Mouse (Mus musculus) hindbrain, embryonic 12.5 days (tissue): ENCODE measurements around the gene Ptprr. TPM values are rescaled to one million over a fixed set of nuclear protein-coding genes. Genes with fewer than 3 reads are reported as not detected.

ENCODE experiments used
- ATAC-seq: fragments of 200-750 bp; cut with Nextera tagmentation; 2 replicates; pipeline ENCODE4 v1.8.0; 2017; ENCODE audit warnings: moderate TSS enrichment; ENCODE audit not compliant: low FRiP score
- H3K27ac ChIP-seq: fragments of 300-500 bp; sonication (generic); 2 replicates; pipeline ENCODE4 v1.5.1; 2016; ENCODE audit warnings: mild to moderate bottlenecking
- H3K27me3 ChIP-seq: fragments of 300-500 bp; sonication (generic); 2 replicates; pipeline ENCODE4 v1.6.1; 2016; ENCODE audit warnings: mild to moderate bottlenecking
- H3K36me3 ChIP-seq: fragments of 300-500 bp; sonication (generic); 2 replicates; pipeline ENCODE4 v1.6.1; 2016; ENCODE audit warnings: mild to moderate bottlenecking
- H3K4me1 ChIP-seq: fragments of 300-500 bp; sonication (generic); 2 replicates; pipeline ENCODE4 v1.6.1; 2016
- H3K4me2 ChIP-seq: fragments of 300-500 bp; sonication (generic); replicated peaks from 2 replicates; pipeline ENCODE4 v1.6.1; 2016; ENCODE audit warnings: mild to moderate bottlenecking
- H3K4me3 ChIP-seq: fragments of 300-500 bp; sonication (generic); 2 replicates; pipeline ENCODE4 v1.5.1; 2016; ENCODE audit warnings: mild to moderate bottlenecking
- H3K9ac ChIP-seq: fragments of 300-500 bp; sonication (generic); 2 replicates; pipeline ENCODE4 v1.6.1; 2016; ENCODE audit warnings: mild to moderate bottlenecking, moderate library complexity
- H3K9me3 ChIP-seq: fragments of 300-500 bp; sonication (generic); replicated peaks from 2 replicates; pipeline ENCODE4 v1.6.1; 2016; ENCODE audit warnings: mild to moderate bottlenecking
- WGBS: fragments of 180-500 bp; shearing (Covaris S2); methylation state at CpG from one replicate; pipeline ENCODE4 v1.1.7; 2016; 5-methylcytosine and 5-hydroxymethylcytosine counted together
- polyA plus RNA-seq: library from polyadenylated mRNA; unstranded; fragments of >200 nt; fragmentation: Nextera tagmentation; extraction: Ambion mirVana; gene quantifications from 2 replicates; pipeline ENCODE4 v1.2.1, GENCODE M21; 2016

Ptprr gene
- polyA plus RNA-seq, 1 experiment from 2014 or later, result 4.6 TPM

DNA sequence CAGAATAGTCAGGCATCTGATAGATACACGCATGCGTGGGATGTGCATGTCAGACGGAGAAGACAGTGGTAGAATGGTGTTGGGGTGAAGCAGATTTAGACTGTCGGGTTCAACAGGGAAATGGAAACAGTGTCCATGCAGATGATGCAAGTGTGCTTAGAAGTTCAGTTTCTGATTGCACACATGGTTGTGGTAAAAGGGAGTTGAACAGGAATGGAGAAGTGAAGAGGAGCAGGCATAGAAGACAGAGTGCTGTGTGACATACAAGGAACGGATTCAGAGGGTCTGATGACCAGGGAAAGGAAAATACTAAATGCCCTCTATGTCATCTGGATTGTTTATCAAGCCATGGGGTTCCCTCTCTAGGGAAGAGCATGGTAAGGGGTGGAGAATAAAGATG, 163.2 kb downstream of the Ptprr start:
- ATAC-seq, result no peak
- no peaks in the 10 kb centered on the region for H3K9me3 ChIP-seq
- H3K4me3 ChIP-seq, result no peak overlapping the region
- no peaks in the 10 kb centered on the region for H3K36me3 ChIP-seq
- no peak overlapping the region for H3K27ac ChIP-seq
- H3K9ac ChIP-seq, result no peak overlapping the region
- H3K27me3 ChIP-seq, result no peaks in the 10 kb centered on the region
- H3K4me1 ChIP-seq, result peaks cover 7% of the 10 kb centered on the region
- 85% methylated on average over 5 of the region's 5 CpGs for WGBS
- no peak overlapping the region for H3K4me2 ChIP-seq

DNA sequence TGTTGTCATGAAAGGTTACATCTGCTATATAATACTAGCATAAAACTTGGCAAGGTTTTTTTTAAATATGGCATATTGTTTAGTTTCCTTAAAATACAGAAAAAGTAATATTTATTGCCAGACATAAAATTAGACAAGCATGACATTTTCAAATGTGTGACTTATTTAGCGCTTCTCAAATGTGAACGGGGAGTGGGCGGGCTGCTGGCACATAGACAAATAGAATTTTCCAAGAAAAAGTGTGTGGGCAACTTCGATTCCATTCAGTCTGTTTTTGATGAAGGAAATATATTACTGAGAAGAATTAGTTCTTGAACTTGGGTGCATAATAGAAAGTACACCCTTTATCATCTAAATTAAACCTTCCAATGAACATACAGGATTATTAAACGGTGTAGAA, 164.2 kb downstream of the Ptprr start:
- WGBS, result 88% methylated on average over 5 of the region's 5 CpGs
- ATAC-seq, result no peak

DNA sequence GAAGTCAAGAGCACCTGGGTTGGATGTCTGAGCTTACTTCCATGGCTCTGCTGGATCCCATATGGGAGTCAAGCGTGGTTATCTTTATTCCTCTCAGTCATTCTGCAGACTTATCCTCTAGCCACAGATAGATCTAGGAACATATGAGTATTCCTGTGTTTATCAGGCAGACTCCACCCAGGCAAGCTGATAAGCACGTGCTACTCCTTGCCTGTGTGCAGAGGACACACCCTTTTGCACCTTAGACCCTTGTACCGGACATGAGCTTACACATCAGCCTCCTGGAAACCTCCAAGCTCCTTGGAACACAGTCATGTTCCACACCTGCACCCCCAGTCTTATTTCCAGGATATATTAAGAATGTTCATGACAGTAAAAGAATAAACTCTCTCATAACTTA, 165.2 kb downstream of the Ptprr start:
- no peak overlapping the region for H3K4me3 ChIP-seq
- H3K9me3 ChIP-seq, result no peaks in the 10 kb centered on the region
- 75% methylated on average over 3 of the region's 3 CpGs for WGBS
- H3K27ac ChIP-seq, result no peak overlapping the region
- ATAC-seq, result no peak
- no peaks in the 10 kb centered on the region for H3K27me3 ChIP-seq
- H3K4me1 ChIP-seq, result no peaks in the 10 kb centered on the region
- H3K9ac ChIP-seq, result no peak overlapping the region
- no peak overlapping the region for H3K4me2 ChIP-seq
- no peaks in the 10 kb centered on the region for H3K36me3 ChIP-seq

More for the DNA sequence above, 164.2 kb downstream of the Ptprr start:
- no peak overlapping the region for H3K9ac ChIP-seq
- H3K4me3 ChIP-seq, result no peak overlapping the region
- no peaks in the 10 kb centered on the region for H3K9me3 ChIP-seq
- no peaks in the 10 kb centered on the region for H3K36me3 ChIP-seq
- H3K4me1 ChIP-seq, result peaks cover 7% of the 10 kb centered on the region
- H3K27ac ChIP-seq, result no peak overlapping the region
- H3K27me3 ChIP-seq, result no peaks in the 10 kb centered on the region
- no peak overlapping the region for H3K4me2 ChIP-seq

DNA sequence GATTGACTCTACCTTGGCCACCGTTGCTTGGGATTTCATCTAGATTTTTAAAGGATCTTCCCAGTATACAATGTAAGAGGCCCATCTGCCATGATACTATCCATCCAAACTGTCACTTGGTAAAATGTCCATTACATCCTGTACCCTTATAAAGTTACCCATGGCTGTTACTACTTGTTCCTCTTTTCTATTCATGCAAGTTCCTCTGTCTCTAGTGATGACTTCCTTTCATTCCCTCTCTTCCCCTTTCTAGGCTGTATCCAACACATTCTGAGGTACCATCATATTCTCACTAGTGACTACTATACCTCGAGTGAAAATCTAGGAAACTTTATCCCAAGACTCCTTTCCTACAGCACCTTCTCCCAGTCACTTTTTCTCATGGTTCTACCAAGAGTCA, 173.7 kb downstream of the Ptprr start:
- Histone ChIP-seq H3K4me3 (no peak overlapping the region), H3K27ac (no peak overlapping the region), H3K4me2 (no peak overlapping the region), H3K27me3 (no peaks in the 10 kb centered on the region), H3K9me3 (no peaks in the 10 kb centered on the region), H3K4me1 (no peaks in the 10 kb centered on the region), H3K36me3 (no peaks in the 10 kb centered on the region), H3K9ac (no peak overlapping the region)
- WGBS, result 78% methylated on average over 2 of the region's 2 CpGs
- ATAC-seq, result no peak

DNA sequence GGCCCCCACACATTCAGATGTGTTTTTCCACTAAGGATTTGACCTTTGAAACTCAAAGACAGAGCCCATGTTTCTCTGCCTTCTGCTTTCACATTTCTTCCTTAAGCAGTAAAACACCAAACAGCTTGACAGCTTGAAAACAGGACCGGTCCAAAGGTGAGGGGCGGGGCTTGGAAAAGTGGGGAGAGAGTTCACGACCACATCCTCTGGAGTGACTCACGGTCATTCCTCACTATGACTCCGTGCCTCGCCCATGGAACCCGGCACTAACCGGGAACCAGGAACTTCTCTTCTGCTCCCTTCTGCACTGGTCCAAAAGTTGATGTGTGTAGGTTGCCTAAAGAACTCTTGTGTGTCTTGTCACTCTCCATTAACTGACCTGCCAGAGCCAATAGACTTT, 174.3 kb downstream of the Ptprr start:
- H3K9me3 ChIP-seq, result no peaks in the 10 kb centered on the region
- H3K36me3 ChIP-seq, result no peaks in the 10 kb centered on the region
- H3K4me1 ChIP-seq, result no peaks in the 10 kb centered on the region
- 88% methylated on average over 8 of the region's 8 CpGs for WGBS
- no peak overlapping the region for H3K4me2 ChIP-seq
- H3K27ac ChIP-seq, result no peak overlapping the region
- no peaks in the 10 kb centered on the region for H3K27me3 ChIP-seq
- no peak for ATAC-seq
- H3K4me3 ChIP-seq, result no peak overlapping the region
- H3K9ac ChIP-seq, result no peak overlapping the region

DNA sequence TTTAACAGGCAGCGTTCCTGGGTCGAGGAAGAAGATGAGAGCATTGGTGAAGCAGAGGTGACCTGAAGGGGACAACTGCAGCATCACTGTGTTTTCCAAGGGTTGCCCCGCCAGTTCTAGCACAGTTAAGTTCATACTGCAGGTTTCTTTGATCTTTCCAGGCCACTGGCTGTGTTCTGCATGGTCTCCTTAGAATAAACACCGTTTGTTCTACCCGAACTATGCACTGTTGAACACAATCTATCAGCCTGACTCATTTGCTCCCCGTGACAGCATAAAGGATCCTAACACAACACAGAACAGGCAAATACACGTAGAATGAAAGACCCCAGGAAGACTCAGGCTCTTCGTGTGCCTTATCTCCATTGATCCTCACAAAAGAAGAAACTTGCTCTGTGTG, 176.4 kb downstream of the Ptprr start:
- no peak overlapping the region for H3K9ac ChIP-seq
- WGBS, result 46% methylated on average over 8 of the region's 8 CpGs
- no peaks in the 10 kb centered on the region for H3K9me3 ChIP-seq
- no peak overlapping the region for H3K27ac ChIP-seq
- H3K4me3 ChIP-seq, result no peak overlapping the region
- H3K4me1 ChIP-seq, result no peaks in the 10 kb centered on the region
- H3K27me3 ChIP-seq, result no peaks in the 10 kb centered on the region
- no peak overlapping the region for H3K4me2 ChIP-seq
- ATAC-seq, result no peak
- H3K36me3 ChIP-seq, result no peaks in the 10 kb centered on the region

DNA sequence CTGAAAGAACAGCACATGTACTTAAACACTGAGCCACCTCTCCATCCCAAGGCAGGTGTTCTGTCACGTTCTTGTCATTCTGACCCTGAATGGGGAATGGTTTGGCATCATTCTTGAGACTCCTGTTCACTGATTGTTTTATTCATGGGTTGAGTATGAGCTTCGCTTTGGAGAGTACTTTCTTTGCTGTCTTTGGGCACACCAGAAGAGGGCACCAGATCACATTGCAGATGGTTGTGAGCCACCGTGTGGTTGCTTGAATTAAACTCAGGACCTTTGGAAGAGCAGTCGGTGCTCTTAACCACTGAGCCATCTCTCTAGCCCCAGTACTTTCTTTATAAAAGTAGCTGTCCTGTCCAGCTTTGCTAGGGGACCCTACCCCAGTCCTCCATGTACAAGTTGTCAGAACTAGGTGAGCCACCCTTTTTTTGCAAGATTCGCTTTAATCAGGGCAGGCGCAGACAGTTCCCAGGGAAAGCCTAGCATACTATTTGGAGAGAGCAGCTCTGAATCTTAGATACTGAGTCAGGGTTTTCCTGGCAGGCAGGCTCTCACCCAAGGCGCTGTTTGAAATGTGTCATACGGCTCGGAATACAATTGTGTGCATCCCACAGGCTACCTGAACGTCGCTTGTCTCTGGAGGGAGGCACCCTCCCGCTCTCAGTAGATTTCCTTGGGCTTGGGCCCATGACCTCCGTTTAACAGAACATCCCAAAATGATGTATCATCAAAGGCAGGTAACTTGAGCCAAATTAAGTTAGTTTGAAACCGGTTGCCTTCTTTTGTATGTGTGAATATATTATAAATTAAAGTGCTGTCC, 178.8 kb downstream of the Ptprr start:
- H3K4me3 ChIP-seq, result no peak overlapping the region
- no peaks in the 10 kb centered on the region for H3K9me3 ChIP-seq
- no peak overlapping the region for H3K27ac ChIP-seq
- peak overlapping the region; percentile 36 for H3K4me2 ChIP-seq
- no peaks in the 10 kb centered on the region for H3K27me3 ChIP-seq
- H3K9ac ChIP-seq, result no peak overlapping the region
- 17% methylated on average over 14 of the region's 14 CpGs for WGBS
- H3K4me1 ChIP-seq, result no peaks in the 10 kb centered on the region
- no peaks in the 10 kb centered on the region for H3K36me3 ChIP-seq
- peak; percentile 51; the same call in 1 of the 2 replicates for ATAC-seq

DNA sequence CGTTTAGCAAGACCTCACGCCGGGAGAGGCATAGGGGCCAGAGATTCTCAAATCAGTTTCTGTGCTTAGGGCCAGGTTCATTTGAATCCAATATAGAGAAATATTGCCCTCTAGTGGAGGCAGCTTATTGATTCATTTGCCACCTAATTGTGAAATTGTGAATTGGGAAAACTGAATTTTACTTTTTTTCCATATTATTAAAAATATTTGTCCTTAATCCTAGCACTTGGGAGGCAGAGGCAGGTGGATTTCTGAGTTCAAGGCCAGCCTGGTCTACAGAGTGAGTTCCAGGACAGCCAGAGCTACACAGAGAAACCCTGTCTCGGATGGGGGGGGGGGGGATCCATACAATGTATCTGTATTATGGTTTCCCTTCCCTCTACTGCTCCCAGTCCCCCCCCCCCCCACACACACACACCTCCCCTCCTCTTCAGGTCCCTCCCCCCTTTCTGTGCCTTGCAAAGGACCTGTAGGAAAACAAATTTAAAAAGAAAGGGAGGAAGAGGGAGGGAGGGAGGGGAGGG, 179.5 kb downstream of the Ptprr start:
- peak; percentile 65 for ATAC-seq
- no peak overlapping the region for H3K27ac ChIP-seq
- no peak overlapping the region for H3K9ac ChIP-seq
- H3K9me3 ChIP-seq, result no peaks in the 10 kb centered on the region
- H3K27me3 ChIP-seq, result no peaks in the 10 kb centered on the region
- peak overlapping the region; percentile 36; the same call in 1 of the 2 replicates for H3K4me2 ChIP-seq
- no peaks in the 10 kb centered on the region for H3K4me1 ChIP-seq
- 19% methylated on average over 4 of the region's 4 CpGs for WGBS
- no peak overlapping the region for H3K4me3 ChIP-seq
- H3K36me3 ChIP-seq, result no peaks in the 10 kb centered on the region

DNA sequence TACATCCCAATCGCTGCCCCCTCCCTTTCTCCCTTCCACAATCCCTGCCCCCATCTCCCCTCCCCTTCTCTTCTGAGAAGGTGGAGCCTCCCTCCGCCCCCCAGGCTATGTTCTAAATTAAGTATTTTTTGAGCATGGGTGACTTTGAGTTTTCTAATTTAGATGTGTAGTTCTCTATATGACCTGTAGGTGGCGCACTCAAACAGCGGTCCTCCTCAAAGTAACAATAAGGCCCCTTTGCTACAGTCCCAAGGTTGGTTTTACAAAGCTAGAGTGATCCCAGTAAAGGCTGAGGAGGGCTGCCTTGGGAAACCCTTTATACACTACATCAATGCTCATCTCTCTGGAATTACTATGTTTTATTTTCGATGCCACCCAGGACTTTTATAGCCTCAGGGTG, 181.0 kb downstream of the Ptprr start:
- WGBS, result 28% methylated on average over 5 of the region's 5 CpGs
- no peaks in the 10 kb centered on the region for H3K36me3 ChIP-seq
- no peak overlapping the region for H3K27ac ChIP-seq
- H3K27me3 ChIP-seq, result no peaks in the 10 kb centered on the region
- no peak overlapping the region for H3K4me3 ChIP-seq
- no peak for ATAC-seq
- no peak overlapping the region for H3K4me2 ChIP-seq
- H3K9me3 ChIP-seq, result no peaks in the 10 kb centered on the region
- no peak overlapping the region for H3K9ac ChIP-seq
- H3K4me1 ChIP-seq, result no peaks in the 10 kb centered on the region

DNA sequence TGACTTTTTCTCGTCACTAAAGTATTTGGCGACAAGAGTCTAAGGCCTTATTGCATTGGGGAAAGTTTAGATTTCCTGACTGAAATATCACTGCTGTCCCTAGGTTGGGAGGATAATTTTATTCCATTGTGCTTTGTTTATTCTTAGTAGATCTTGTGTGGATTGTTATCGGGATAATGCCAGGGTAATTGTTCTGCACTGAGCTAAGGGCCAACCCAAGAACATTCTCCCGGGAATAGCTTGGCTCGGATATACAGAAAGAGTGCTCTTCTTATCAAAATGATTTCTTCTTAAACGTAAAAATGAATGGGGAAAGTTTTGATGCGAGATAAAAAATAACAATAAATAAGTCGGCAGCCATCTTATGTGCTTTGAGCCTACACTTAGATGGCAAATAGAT, 183.5 kb downstream of the Ptprr start:
- no peak overlapping the region for H3K4me2 ChIP-seq
- no peak for ATAC-seq
- WGBS, result 91% methylated on average over 8 of the region's 8 CpGs

DNA sequence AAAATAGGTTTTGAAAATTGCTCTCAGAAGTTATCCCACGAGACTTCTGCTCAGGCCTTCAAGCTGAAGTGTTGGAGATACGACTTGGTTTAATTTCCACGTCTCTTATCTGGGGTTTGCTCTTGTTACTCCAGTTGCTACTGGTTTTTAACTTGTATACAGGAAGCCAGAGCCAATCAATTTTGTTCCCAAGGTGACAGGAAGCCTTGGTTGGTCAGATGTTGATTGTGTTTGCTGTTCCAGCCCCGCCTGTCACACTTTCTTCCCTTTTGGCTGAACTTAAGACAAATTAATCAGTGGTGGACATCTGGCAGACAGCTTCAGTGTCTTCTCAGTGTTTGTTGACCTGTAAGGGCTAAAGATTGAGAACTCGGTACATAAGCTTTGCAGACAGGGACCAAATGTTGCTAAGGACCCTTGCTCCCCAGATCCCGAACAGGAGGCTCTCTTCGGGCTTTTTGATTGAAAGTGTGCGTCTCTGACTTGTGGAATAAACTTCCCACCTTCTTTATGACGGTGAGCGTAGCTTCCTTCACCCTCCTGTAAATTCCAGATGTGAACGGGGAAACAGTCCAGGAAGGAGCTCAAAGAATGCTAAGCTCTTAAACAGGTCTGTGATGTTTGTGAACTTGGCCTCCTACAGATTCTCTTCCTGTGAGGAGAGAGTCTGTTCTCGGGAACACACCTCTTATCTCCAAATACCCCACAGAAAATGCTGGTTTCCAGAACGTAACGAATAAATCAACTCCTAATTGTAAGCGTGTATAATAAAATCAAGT, 187.8 kb downstream of the Ptprr start:
- Histone ChIP-seq H3K4me1 (no peaks in the 10 kb centered on the region), H3K4me2 (no peak overlapping the region), H3K27ac (no peak overlapping the region), H3K4me3 (no peak overlapping the region), H3K9me3 (no peaks in the 10 kb centered on the region), H3K27me3 (no peaks in the 10 kb centered on the region), H3K9ac (no peak overlapping the region), H3K36me3 (no peaks in the 10 kb centered on the region)
- no peak for ATAC-seq
- 66% methylated on average over 15 of the region's 15 CpGs for WGBS

More for the DNA sequence above, 183.5 kb downstream of the Ptprr start:
- Histone ChIP-seq H3K4me3 (no peak overlapping the region), H3K27ac (no peak overlapping the region), H3K36me3 (no peaks in the 10 kb centered on the region), H3K27me3 (no peaks in the 10 kb centered on the region), H3K9ac (no peak overlapping the region), H3K9me3 (no peaks in the 10 kb centered on the region), H3K4me1 (no peaks in the 10 kb centered on the region)

DNA sequence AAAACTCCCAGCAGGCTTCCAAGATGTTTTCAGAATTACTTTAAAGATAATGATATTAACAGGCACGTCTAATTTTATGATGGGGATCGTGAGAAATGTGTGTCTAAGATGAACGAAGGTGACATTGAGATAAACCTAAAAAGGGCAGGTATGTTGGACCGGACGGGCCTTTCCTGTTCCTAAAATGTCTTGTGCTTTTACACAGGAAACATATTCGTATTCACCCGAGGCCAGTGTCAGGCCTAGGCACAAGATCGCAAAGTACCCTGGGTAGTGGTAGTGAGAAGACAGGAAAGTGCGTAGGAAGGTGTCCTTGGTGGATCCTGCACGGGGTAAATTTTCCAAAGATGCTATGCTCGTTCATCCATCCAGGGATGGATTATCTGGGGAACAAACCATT, 188.4 kb downstream of the Ptprr start:
- Histone ChIP-seq H3K36me3 (no peaks in the 10 kb centered on the region), H3K27ac (no peak overlapping the region), H3K9me3 (no peaks in the 10 kb centered on the region), H3K27me3 (no peaks in the 10 kb centered on the region), H3K9ac (no peak overlapping the region), H3K4me1 (no peaks in the 10 kb centered on the region), H3K4me2 (no peak overlapping the region), H3K4me3 (no peak overlapping the region)
- ATAC-seq, result no peak
- WGBS, result 86% methylated on average over 11 of the region's 11 CpGs
